Mouse (Mus musculus) A20 (cell line): ENCODE measurements around the gene Hyou1.
"Not testable (repeated sequence)": the region's sequence is repeated elsewhere in the genome, so short reads cannot be mapped to it uniquely, and the experiment has no call there.

Source experiments
- DNase-seq: peaks from one replicate; pipeline ENCODE4 v3.0.0-alpha.2; 2011; ENCODE audit warnings: low read depth, low spot score

The Hyou1 gene

DNA sequence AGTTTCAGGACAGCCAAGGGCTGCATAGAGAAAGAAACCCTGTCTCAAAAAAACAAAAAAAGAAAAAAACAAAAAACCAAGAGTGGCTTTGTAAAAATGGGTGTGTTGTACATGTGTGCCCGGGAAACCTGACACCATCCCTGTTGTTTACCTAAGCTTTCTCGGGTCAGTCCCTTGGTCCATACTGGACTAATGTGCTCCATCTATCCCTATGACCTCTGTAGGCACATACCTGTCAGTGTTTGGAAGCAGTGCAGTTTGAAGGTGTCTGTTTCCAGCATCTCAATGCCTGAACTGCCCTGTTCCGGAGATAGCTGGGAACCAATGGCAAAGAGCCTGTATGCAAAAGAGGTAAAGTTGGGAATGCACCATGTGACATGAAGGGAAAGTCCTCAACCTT, 25.7 kb downstream of the Hyou1 start:
- DNase-seq: no peak

DNA sequence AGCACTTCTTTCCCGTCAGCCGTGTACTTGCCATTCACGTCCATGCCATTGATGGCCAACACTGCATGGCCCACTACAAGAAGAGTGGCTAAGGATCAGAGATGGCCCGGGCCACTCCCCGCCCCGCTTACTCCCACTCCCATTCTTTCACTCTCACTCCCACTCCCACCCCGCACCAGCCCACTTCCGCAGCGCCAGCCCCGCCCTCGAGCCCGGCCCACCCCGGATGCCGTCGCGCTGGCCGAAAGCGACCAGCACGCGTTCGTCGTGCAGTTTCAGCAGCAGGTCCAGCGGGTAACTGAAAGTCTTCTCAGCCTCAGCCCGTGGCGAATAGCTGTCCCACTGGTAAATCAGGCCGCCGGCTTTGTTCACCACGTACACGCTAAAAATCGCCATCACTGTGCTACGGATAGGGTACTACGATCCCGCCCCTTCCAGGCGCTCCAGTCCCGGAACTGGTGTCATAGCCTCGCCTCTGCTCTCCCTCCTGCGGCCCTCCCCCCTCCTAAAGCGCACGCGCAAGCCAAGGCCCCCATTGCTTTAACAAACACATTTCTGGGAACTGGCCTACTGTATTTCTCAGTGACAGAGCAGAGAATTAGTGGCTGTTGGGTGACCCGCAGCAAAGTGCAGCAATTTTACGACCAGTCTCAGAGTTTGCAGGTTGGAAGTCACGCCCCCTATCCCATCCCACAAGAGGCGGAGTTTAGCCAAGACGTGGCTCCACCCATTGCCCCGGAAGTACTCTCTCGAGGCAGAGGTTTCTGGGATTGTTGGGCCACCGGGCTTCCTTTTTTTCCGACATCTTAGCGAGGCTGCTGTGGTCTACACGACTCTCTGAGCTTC, 27.8 kb downstream of the Hyou1 start, which contains the start of the genes Rps25 and Trappc4:
Gene Rps25, plus strand, starts transcription at position 234 of the 846 bp plus-strand sequence.
Gene Trappc4, minus strand, starts transcription at position 695 of the 846 bp plus-strand sequence.
- peak; percentile 97 for DNase-seq

DNA sequence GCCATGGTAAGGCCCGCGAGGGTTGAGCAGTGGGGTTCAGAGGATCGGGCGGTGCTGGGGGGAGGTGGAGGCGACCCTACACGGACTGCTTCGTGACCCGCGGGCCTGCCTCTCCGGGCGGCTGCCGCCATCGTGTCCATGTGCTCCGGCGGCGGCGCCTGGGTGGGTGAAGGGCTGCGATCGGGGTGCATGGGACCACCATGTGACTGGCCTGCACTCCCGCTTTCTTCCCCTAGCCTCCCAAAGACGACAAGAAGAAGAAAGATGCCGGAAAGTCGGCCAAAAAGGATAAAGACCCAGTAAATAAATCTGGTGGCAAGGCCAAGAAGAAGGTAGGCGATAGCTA, 28.4 kb downstream of the Hyou1 start:
- no peak for DNase-seq

DNA sequence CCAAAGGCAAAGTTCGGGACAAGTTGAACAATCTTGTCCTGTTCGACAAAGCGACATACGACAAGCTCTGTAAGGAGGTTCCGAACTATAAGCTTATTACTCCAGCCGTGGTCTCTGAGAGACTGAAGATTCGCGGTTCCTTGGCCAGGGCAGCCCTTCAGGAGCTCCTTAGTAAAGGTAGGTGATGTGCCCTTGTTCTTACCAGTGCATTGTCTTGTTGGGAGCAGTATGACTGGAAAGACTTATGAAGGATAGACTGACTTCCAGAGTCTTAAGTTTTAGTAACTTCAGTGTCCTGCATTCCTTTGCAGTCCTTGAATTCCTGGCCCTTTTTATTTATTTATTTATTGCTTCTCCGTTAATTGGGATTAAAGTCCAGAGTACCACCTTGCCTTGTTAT, 29.4 kb downstream of the Hyou1 start:
- not testable (repeated sequence) for DNase-seq

DNA sequence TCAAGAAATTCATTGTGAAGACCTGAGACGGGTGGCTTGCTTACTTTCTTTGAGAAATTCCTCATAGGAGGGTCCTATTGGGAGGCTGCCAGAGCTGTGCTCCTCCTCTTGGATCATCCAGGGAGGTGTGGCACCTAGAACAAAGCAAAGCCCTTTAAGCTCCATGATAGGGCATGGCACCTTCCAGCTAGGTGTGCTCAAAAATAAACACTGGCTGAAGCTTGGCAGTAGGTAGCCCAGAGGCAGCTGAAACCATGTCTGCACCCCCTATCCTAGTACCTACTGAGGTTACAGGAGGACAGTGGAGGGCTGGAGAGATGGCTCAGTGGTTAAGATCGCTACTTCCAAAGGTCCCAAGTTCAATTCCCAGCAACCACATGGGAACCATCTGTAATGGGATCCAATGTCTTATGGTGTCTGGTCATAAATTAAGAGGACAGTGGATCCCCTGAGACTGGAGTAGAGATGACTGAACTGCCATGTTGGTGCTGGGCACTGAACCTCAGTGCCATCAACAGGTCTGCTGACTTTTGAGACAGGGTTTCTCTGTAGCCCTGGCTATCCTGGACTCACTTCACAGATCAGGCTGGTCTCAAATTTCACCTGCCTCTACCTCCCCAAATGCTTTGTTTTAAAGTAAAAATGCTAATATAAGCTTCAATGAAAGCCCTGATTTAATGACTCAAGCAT, 31.5 kb downstream of the Hyou1 start:
- DNase-seq: no peak

DNA sequence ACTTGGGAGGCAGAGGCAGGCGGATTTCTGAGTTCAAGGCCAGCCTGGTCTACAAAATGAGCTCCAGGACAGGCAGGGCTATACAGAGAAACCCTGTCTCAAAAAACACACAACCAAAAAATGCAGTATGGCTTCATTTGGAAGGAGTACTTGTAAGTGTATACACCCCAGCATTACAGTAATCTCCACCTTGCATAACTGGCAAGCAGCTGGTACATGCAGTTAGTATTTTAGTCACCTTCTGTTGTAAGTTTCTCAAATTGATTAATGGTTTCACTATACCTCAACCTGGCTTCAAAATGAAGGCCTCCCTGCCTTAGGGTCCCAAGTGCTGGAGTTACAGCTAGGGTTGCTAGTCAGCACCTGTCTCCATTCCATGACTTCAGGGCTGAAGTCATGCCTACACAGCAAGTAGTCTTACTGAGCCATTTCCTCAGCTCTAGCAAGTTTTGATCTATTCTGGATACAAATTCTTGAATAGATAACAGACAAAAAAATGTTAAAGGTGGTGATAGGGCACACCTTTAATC, 32.4 kb downstream of the Hyou1 start:
- peak; percentile 21 for DNase-seq

DNA sequence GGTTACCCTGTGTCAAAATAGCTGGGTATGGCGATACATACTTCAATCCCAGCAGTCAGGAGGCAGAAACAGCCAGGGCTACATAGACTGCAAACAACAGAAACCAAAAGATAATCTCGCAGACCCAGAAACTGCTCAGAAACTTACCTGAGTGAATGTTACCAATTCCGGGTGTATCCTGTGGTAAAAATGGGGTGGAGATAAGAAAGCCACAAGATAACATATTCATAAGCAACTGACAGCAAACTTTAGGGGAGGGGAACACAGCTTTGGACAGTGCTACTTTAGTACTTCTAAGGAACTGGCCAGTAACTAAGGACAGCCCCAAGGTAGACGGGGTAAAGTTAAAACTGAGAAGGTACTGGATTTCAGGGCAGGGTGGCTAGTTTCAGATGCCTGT, 33.0 kb downstream of the Hyou1 start:
- no peak for DNase-seq

DNA sequence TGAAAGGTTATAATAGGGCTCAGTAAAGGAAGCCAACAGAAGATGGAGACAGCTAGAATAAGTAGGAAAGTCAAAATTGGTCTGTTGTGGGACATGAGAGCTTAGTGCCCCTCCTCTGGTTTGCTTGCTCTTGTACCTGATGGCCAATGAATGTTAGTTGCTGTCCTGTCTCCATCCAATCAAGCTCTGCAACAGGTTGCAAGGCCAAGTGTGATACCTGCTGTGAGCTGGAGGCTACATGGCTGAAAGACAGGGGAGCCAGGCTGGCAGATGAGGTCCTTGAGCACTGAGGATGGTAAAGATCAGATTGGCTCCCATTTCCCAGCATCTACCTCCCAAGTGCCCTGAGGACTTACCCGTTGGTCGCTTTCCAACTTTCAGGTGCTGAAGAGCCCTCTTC, 33.5 kb downstream of the Hyou1 start:
- no peak for DNase-seq

DNA sequence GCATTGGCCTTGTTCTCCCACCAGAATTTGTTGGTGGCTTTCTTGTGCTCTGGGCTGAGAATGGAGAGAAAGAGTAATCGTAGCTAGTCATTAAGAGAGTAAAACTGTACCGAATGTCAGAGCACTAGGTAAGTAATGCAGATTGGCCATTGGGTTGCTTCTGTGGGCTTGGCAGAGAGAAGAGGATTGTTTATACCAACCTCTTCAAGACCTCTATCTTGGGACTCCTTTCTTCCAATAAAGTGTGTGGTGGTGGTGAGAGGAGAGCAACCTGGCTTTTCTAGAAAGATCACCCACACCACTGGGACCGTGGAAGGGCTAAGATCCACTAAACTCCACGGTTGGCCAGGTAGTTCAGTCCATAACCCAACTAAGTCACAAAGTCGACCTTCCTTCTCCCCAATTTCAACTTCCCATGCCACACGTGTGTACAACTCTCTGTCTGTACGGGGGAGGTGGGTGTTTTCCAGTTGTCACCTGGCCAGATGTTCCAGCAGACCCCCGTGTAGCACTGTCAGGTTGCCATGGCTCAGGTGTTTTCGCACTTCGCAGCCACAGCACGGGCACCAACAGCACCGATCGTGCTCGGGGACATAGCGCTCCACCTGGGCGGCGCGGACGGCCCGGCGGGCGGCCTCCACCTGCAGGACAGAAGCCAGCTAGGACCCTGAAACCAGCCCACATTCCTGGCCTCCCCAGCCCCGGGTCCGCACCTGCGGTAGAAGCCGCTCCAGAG, 38.0 kb downstream of the Hyou1 start:
- no peak for DNase-seq

DNA sequence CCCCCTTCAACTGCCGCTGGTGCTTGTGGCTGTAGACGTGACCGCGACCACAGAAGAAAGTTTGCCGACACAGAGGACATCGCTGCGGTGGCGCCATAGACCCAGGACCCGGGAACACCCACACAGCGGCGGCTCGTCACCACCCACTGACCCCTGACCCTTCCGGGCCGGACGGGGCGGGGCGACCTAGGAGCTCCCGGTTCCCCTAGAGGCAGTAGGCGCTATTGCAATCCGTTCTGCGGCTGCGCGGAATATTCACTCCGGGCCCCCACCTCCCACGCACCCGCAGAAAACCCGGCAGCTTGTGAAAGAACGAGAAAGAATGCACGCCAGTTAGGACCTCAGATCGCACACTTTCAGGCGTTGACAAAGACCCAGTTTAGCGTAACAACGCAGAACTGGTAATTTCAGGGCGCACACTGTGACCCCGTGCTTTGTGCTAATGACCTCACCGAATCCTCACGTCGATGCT, 38.6 kb downstream of the Hyou1 start:
- peak; percentile 94 for DNase-seq

DNA sequence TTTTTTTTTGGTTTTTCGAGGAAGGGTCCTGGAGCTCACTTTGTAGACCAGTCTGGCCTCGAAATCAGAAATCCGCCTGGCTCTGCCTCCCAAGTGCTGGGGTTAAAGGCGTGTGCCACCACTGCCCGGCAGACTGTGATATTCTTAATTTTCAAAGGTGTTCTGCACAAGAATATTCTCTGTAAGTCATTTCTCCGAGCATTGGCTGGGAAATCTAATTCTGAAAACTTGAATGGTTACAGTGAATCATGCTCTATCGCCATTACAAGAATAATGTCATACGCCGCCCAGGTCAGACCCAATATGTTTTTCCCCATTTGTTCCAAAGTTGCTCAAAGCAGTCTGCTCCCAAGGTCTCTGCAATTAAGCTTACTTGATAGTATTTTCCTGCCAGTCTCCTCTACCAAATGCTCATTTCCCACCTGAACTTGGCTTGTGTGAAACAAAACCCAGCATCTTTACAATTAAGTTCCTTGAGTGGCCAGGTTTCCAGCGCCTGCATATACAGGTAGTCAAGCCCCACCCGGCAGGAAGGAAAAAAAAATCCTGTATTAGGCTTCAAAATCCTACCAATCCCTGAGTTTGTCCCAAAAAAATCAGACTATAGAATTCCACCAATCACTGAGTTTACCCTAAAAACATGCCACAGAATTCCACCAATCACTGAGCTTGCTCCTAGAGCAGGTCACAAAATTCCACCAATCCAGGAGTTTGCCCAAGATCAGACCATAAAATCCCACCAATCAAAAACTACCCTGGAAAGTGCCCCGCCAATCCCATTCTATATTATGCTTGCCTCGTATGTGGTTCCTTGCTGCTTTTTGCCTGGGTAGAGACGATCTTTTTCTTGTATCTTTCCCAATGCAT, 39.5 kb downstream of the Hyou1 start, which contains the start of gene Ccdc84:
Gene Ccdc84, minus strand, starts transcription at position 51 of the 867 bp plus-strand sequence.
- DNase-seq: no peak

DNA sequence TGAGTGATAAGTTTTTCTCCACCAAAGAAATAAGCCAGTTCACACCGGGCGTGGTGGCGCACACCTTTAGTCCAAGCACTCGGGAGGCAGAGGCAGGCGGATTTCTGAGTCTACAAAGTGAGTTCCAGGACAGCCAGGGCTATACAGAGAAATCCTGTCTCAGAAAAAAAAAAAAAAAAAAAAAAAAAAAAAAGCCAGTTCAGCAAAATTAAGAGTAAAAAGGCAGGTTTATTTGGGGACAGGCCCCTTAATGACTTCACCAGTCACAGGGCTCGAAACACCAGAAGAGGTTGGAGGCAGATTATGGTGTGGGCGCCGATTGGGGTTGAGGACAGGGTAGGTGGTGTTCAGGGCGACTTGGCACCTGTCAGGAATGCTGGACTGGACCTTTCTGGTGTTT, 40.4 kb downstream of the Hyou1 start:
- DNase-seq: not testable (repeated sequence)

DNA sequence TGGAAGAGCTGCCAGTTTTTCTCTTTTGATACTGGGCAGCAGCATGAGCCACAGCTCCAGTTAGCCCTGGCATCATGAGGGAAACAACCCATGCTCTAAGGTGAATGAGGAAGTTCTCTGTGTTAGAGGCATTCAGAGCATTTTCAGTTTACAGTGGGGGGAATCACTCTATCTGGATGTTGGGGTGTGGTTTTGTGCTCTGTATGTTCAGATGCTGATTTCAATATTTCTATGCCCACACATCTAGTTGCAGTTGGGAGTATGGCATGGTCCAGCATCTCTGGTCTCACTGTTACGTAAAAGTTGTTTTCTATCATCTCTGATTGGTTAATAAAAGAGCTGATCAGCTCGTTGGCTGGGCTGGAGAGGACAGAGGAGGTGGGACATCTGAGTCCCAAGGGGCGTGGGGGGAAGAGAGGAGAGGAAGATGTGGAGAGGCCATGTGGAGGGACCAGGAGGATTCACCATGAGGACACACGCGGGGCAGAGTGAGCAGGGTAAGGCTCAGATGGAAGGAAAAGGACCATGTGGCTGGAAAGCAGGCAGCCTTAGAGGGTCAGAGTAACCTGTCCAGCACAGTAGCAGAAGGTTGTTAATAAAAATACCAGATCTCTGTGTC, 41.1 kb downstream of the Hyou1 start:
- peak; percentile 84 for DNase-seq

DNA sequence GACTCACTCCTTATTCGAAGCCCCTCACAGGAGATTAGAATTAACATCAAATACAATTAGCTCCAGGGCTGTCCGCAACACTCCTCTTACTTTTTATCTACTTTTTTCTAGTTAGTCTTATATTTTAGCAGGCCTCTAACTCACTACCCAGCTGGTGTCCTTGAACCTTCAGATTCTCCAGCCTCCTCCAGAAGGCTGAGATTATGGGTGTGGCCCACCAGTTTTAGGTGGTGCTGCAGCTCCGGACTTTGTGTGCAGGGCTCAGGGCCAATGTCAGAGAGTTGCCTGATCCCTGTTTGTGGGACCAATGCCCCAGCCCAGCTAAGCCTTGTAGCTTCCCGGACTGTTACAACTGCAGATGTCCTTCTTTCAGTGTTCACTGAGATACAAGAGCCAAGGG, 44.3 kb downstream of the Hyou1 start:
- DNase-seq: no peak

DNA sequence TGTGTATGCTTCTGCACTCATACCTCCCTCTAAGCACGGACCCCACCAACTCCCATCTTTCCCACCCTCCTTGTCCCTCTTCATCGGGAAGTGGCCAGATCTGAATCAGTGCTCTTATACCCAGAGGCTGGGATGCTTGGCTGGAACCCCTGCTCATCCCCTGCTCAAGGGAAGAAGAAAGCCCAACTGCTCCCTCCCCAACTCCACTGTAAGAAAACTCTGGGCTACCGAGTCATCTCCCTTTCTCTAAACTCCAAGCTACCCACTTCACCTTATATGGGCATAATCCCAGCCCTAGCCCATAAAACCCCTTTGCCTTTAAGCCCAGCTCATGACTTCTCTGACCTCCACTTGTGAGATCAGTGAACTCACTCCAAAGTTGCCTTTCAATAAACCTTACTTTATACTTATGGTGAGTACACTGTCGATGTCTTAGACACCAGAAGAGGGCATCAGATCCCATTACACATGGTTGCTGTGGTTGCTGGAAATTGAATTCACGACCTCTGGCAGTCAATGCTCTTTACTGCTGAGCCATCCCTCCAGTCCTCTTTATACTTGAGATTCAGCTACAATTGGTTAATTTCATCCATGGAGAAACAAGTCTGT, 53.4 kb downstream of the Hyou1 start:
- no peak for DNase-seq

DNA sequence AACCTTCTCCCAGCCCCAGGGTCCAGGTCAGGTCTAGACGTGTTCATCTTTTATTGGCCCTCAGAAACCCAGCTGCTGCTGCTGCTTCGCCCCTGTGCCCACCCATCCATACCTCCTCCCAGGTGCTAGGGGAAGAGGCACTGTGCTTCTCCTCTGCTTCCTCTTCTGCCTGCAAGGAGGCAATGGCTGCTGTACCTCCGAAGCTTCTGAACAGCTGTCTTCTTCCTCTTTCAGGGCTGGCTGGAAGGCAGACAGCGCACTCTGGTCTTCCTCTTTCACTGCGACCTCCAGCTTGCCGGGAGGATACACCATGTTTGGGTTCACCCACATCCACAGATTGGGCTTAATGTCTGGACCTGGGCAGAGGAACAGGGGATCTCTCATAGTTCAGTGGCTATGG, 56.5 kb downstream of the Hyou1 start:
- peak; percentile 91 for DNase-seq

DNA sequence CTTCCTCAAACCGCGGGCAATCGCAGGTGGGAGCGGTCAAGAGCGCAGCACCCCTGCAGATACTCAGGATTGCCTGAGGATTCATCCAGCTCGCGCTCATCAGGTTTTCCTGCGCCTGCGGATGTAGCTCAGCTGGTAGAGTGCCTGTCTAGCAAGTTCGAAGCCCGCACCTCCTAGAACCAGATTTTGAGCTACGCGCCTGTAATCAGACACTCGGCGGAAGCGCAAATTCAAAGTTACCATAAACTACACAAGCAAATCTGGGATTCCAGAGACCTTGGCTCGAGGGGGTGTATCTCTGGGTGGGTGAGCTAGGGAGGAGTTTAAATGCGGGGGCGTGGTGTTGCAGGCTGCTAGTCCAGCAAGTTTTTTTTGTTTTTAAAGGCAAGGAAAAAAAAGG, 61.7 kb downstream of the Hyou1 start, which contains the start of gene Foxr1:
Gene Foxr1, minus strand, starts transcription at position 176 of the 400 bp plus-strand sequence.
- peak; percentile 74 for DNase-seq
